Mouse (Mus musculus) hindbrain, postnatal 0 days (tissue): ENCODE data around the gene Hmgn5. TPM values are rescaled to one million over a fixed set of nuclear protein-coding genes. Genes with fewer than 3 reads are reported as not detected.

Experiments used
- ATAC-seq: fragments of 200-750 bp; cut with Nextera tagmentation; 2 replicates; pipeline ENCODE4 v1.8.0; 2017; ENCODE audit warnings: mild to moderate bottlenecking, moderate TSS enrichment, moderate library complexity
- DNase-seq: peaks from one replicate; pipeline ENCODE4 v3.0.0-alpha.2; 2015; ENCODE audit warnings: low spot score
- H3K27ac ChIP-seq: fragments of 300-500 bp; sonication (generic); 2 replicates; pipeline ENCODE4 v1.5.1; 2014; ENCODE audit warnings: mild to moderate bottlenecking
- H3K27me3 ChIP-seq: fragments of 300-500 bp; sonication (generic); 2 replicates; pipeline ENCODE4 v1.6.1; 2014; ENCODE audit warnings: low read length, mixed read lengths; ENCODE audit not compliant: insufficient read depth
- H3K36me3 ChIP-seq: fragments of 300-500 bp; sonication (generic); 2 replicates; pipeline ENCODE4 v1.6.1; 2014; ENCODE audit warnings: low read length, mixed read lengths; ENCODE audit not compliant: insufficient read depth
- H3K4me1 ChIP-seq: fragments of 300-500 bp; sonication (generic); 2 replicates; pipeline ENCODE4 v1.6.1; 2014; ENCODE audit warnings: antibody characterized with exemption, low read length, mixed read lengths; ENCODE audit not compliant: insufficient read depth
- H3K4me2 ChIP-seq: fragments of 300-500 bp; sonication (generic); 2 replicates; pipeline ENCODE4 v1.6.1; 2014; ENCODE audit warnings: low read depth, mild to moderate bottlenecking, low read length, moderate library complexity, mixed read lengths
- H3K4me3 ChIP-seq: fragments of 300-500 bp; sonication (generic); 2 replicates; pipeline ENCODE4 v1.5.1; 2014; ENCODE audit warnings: low read length
- H3K9ac ChIP-seq: fragments of 300-500 bp; sonication (generic); replicated peaks from 2 replicates; pipeline ENCODE4 v1.6.1; 2014; ENCODE audit warnings: mild to moderate bottlenecking, low read length, moderate library complexity, mixed read lengths
- H3K9me3 ChIP-seq: fragments of 300-500 bp; sonication (generic); 2 replicates; pipeline ENCODE4 v1.6.1; 2016; ENCODE audit warnings: low read length, mixed read lengths
- CTCF ChIP-seq: IDR thresholded peaks from 2 replicates; pipeline ENCODE4 v1.5.1; 2016; ENCODE audit warnings: antibody characterized with exemption, control low read depth, low read depth
- WGBS: fragments of 180-500 bp; shearing (Covaris S2); extraction: QIAGEN DNeasy Blood & Tissue Kit; methylation state at CpG from one replicate; pipeline ENCODE4 v1.1.7; 2014; 5-methylcytosine and 5-hydroxymethylcytosine counted together
- polyA plus RNA-seq: library from polyadenylated mRNA; unstranded; fragments of >200 nt; fragmentation: Nextera tagmentation; extraction: Ambion mirVana; gene quantifications from 2 replicates; pipeline ENCODE4 v1.2.1, GENCODE M21; 2015
- total RNA-seq: library from RNA; depleted of rRNA; stranded (reverse); fragments of >200 nt; gene quantifications from 2 replicates; pipeline ENCODE4 v1.2.3, GENCODE M21; 2014; rRNA removed

Hmgn5 gene
- total RNA-seq (0.52 and 0.54 TPM in 2 replicates), polyA plus RNA-seq (12.8 and 15.7 TPM in 2 replicates)

- H3K4me3 ChIP-seq, result peak within 1 kb of the TSS; percentile 49
- peak within 1 kb of the TSS; percentile 74 for H3K27ac ChIP-seq
- ATAC-seq (peak; percentile 99), DNase-seq (peak; percentile 93)
- no peaks in the 10 kb centered on the region for H3K4me1 ChIP-seq
- no peaks in the 10 kb centered on the region for H3K36me3 ChIP-seq
- H3K27me3 ChIP-seq, result no peaks in the 10 kb centered on the region
- H3K9ac ChIP-seq, result peak within 1 kb of the TSS; percentile 48
- 32% methylated on average over 25 of the region's 25 CpGs for WGBS
- no peaks in the 10 kb centered on the region for H3K9me3 ChIP-seq
- TF ChIP-seq CTCF, result no peak
- peak within 1 kb of the TSS; percentile 67 for H3K4me2 ChIP-seq
Measured at GRCm38 (mm10) chrX:109013283-109013682, at the start of gene Hmgn5. Gene Hmgn5, minus strand, starts transcription at chrX:109013404.

DNA sequence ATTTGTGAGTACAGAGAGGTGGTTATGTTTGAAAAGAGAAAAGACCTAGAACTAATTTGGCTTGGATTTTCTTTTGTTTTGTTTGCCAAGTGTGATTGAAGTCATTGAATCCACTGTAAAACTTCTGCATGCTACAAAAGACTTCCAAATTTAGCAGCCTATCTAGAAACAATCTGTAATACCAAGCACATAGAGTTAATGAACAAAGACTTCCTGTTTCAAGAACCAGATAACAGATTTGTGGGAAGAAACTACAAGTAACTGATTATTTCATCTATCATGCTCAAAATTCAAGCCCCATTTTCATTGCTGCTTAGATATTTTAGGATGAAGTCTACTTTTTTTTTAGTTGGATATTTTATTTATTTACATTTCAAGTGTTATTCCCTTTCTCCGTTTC, 34.6 kb upstream of the Hmgn5 start:
- no peak for TF ChIP-seq CTCF
- 74% methylated on average over 1 of the region's 1 CpGs for WGBS
- H3K36me3 ChIP-seq, result no peaks in the 10 kb centered on the region
- no peak overlapping the region for H3K27ac ChIP-seq
- no peaks in the 10 kb centered on the region for H3K27me3 ChIP-seq
- ATAC-seq, result no peak
- H3K4me2 ChIP-seq, result no peak overlapping the region
- no peaks in the 10 kb centered on the region for H3K9me3 ChIP-seq
- no peak overlapping the region for H3K9ac ChIP-seq
- no peaks in the 10 kb centered on the region for H3K4me1 ChIP-seq
- no peak for DNase-seq
- no peak overlapping the region for H3K4me3 ChIP-seq

GRCm38 (mm10) chrX:109026224-109026623, 13.0 kb upstream of the Hmgn5 start:
- Histone ChIP-seq H3K9me3 (no peaks in the 10 kb centered on the region), H3K36me3 (no peaks in the 10 kb centered on the region), H3K27me3 (no peaks in the 10 kb centered on the region), H3K4me1 (no peaks in the 10 kb centered on the region), H3K27ac (no peak overlapping the region), H3K4me3 (no peak overlapping the region), H3K4me2 (no peak overlapping the region), H3K9ac (no peak overlapping the region)
- ATAC-seq (no peak), DNase-seq (no peak)
- 42% methylated on average over 1 of the region's 1 CpGs for WGBS
- TF ChIP-seq CTCF, result no peak

GRCm38 (mm10) chrX:109020858-109021257, 7.7 kb upstream of the Hmgn5 start:
- Histone ChIP-seq H3K36me3 (no peaks in the 10 kb centered on the region), H3K27ac (no peak overlapping the region), H3K9ac (no peak overlapping the region), H3K4me2 (no peak overlapping the region), H3K27me3 (no peaks in the 10 kb centered on the region), H3K4me1 (no peaks in the 10 kb centered on the region), H3K4me3 (no peak overlapping the region), H3K9me3 (no peaks in the 10 kb centered on the region)
- ATAC-seq (no peak), DNase-seq (no peak)
- no peak for TF ChIP-seq CTCF
- 64% methylated on average over 2 of the region's 2 CpGs for WGBS

GRCm38 (mm10) chrX:109014166-109014565, 962 bp upstream of the Hmgn5 start:
- WGBS, result 33% methylated on average over 4 of the region's 4 CpGs
- peak overlapping the region; percentile 71; the same call in 1 of the 2 replicates for H3K27ac ChIP-seq
- DNase-seq, result peak; percentile 1

GRCm38 (mm10) chrX:109013686-109014085, 482 bp upstream of the Hmgn5 start:
- Histone ChIP-seq H3K4me3 (peak overlapping the region; percentile 49), H3K36me3 (no peaks in the 10 kb centered on the region), H3K9me3 (no peaks in the 10 kb centered on the region), H3K4me1 (no peaks in the 10 kb centered on the region), H3K9ac (peak overlapping the region; percentile 30; the same call in 1 of the 2 replicates), H3K4me2 (peak overlapping the region; percentile 67), H3K27ac (peak overlapping the region; percentile 71), H3K27me3 (no peaks in the 10 kb centered on the region)
- TF ChIP-seq CTCF, result peak; percentile 42; the same call in 1 of the 2 replicates
- 25% methylated on average over 17 of the region's 17 CpGs for WGBS
- DNase-seq, result peak; percentile 45
- peak; percentile 74 for ATAC-seq

More at GRCm38 (mm10) chrX:109014166-109014565, 962 bp upstream of the Hmgn5 start:
- no peaks in the 10 kb centered on the region for H3K9me3 ChIP-seq
- no peak for ATAC-seq
- H3K36me3 ChIP-seq, result no peaks in the 10 kb centered on the region
- H3K4me1 ChIP-seq, result no peaks in the 10 kb centered on the region
- peak overlapping the region; percentile 67 for H3K4me2 ChIP-seq
- no peaks in the 10 kb centered on the region for H3K27me3 ChIP-seq
- H3K9ac ChIP-seq, result no peak overlapping the region
- no peak for TF ChIP-seq CTCF
- H3K4me3 ChIP-seq, result peak overlapping the region; percentile 49; the same call in 1 of the 2 replicates

DNA sequence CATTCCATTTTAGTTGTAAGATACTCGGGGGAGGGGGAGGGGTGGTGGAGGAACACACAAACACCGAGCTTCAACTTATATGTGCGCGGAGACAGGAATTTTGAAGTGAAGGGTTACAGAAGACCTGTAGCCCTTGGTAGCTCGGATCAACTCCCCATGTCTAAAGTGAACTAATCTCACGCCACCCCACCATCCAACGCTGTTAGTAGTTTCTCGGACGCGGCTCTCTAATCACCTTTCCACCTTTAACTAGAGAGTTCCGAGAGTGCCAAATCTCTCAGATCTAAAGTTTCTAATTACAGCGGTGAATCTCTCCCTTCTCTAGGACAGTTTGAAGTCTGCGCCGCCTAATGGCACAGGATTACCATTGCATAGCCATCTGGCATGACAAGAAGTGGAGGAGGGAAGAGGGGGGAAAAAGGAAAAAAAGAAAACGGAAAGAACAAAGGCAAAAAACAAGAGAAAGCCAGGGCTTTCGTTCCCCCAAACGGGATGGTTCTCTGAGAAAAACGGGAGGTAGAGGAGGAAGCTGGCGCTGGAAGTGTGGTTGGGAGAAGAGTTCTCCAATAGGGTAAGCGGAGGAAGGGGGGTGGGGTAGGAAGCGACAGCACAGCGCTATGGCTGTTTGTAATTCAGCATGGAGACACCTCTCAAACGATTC, 703 bp downstream of the Hmgn5 start:
- H3K4me2 ChIP-seq, result peak overlapping the region; percentile 67
- H3K9me3 ChIP-seq, result no peaks in the 10 kb centered on the region
- H3K9ac ChIP-seq, result peak overlapping the region; percentile 48
- TF ChIP-seq CTCF, result peak; percentile 63
- peak overlapping the region; percentile 49 for H3K4me3 ChIP-seq
- no peaks in the 10 kb centered on the region for H3K27me3 ChIP-seq
- DNase-seq (peak; percentile 72), ATAC-seq (peak; percentile 85)
- no peaks in the 10 kb centered on the region for H3K36me3 ChIP-seq
- peak overlapping the region; percentile 74 for H3K27ac ChIP-seq
- WGBS, result 28% methylated on average over 23 of the region's 23 CpGs
- H3K4me1 ChIP-seq, result no peaks in the 10 kb centered on the region
